Mouse (Mus musculus) lung, adult 2 months (tissue): Measurements from ENCODE around the gene Klhdc8b. TPM values are rescaled to one million over a fixed set of nuclear protein-coding genes. Genes with fewer than 3 reads are reported as not detected.

Source experiments
- DNase-seq: peaks from one replicate; pipeline ENCODE4 v3.0.0; 2022
- H3K4me1 ChIP-seq: fragments of 200-500 bp; 2 replicates; pipeline ENCODE4 v1.6.1; 2011; ENCODE audit warnings: low read length; ENCODE audit not compliant: control insufficient read depth, insufficient read depth
- H3K4me3 ChIP-seq: fragments of 200-500 bp; replicated peaks from 2 replicates; pipeline ENCODE3; 2011; ENCODE audit warnings: low read depth, mild to moderate bottlenecking, control low read depth, low read length; ENCODE audit errors: extremely low read depth
- CTCF ChIP-seq: fragments of 200-500 bp; IDR thresholded peaks from 2 replicates; pipeline ENCODE4 v1.5.1; 2011; ENCODE audit warnings: mild to moderate bottlenecking, low read length, control low read depth; ENCODE audit not compliant: insufficient read depth
- POLR2A ChIP-seq: fragments of 200-500 bp; IDR thresholded peaks from 2 replicates; pipeline ENCODE4 v1.6.1; 2011; ENCODE audit warnings: low read depth, mild to moderate bottlenecking, control low read depth, low read length, borderline replicate concordance; ENCODE audit errors: extremely low read depth
- WGBS: fragments of 180-500 bp; shearing (Covaris S2); methylation state at CpG from one replicate; pipeline ENCODE4 v1.1.7; 2018; 5-methylcytosine and 5-hydroxymethylcytosine counted together
- polyA plus RNA-seq: library from polyadenylated mRNA; depleted of rRNA; stranded (reverse); fragments of >200 nt; gene quantifications from 2 replicates; pipeline ENCODE4 v1.2.3, GENCODE M21; 2012

Gene Klhdc8b
- polyA plus RNA-seq, 1 experiment = 109 TPM

DNA sequence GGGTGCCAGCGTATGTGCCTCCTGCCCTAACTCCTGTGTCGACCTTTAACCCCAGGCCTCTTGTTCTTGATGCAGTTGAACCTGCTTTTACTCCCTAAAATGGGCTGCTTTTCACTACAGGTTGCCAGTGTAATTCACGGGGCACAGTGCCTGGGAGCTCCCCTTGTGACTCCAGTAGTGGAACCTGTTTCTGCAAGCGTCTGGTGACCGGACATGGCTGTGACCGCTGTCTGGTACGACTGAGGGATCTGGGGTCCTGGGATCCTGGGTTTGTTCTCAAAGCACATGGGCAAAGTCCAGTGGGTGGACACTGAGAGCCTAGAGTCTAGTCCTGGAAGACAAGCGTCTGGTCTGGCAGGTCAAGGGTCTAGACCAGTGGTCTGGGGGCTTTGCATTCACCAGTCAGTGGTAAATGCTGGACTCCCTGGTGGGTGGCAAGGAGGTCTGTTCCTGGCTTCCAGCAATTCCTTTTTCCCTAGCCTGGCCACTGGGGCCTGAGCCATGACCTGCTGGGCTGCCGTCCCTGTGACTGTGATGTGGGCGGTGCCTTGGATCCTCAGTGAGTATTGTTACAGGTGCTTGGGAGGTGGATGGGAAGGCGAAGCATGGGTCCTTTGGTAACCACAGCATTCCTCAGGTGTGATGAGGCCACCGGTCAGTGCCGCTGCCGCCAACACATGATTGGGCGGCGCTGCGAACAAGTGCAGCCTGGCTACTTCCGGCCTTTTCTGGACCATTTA is 21.8 kb upstream of the Klhdc8b start:
- no peak for TF ChIP-seq POLR2A
- TF ChIP-seq CTCF = no peak
- no peak for DNase-seq
- peaks cover 5% of the 10 kb centered on the region for H3K4me1 ChIP-seq
- H3K4me3 ChIP-seq = no peak overlapping the region
- WGBS = 94% methylated on average over 18 of the region's 18 CpGs

DNA sequence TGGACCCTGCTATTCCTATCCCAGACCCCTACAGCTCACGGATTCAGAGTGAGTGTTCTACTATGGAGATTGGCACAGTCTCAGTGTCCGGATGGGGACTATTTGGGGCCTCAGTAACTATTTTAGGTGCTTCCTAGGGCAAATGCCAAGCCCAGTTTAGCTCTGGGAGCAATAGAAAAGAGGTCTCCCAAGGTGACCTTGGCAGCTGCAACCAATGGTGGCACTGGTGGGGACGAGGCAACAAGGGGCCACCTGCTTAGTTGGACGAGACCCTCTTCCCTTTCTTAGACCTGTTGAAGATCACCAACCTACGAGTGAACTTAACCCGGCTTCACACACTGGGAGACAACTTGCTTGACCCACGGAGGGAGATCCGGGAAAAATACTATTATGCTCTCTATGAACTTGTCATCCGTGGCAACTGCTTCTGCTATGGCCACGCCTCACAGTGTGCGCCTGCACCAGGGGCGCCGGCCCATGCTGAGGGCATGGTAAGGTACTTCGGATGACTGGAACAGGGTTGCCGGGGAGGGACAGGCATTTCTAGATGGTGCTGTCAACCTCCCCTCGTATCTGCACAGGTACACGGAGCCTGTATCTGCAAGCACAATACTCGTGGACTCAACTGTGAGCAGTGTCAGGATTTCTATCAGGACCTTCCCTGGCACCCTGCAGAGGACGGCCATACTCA is 20.3 kb upstream of the Klhdc8b start:
- no peak for TF ChIP-seq CTCF
- no peak for TF ChIP-seq POLR2A
- DNase-seq = no peak
- WGBS = 87% methylated on average over 19 of the region's 19 CpGs
- H3K4me3 ChIP-seq = no peak overlapping the region
- H3K4me1 ChIP-seq = peaks cover 5% of the 10 kb centered on the region

DNA sequence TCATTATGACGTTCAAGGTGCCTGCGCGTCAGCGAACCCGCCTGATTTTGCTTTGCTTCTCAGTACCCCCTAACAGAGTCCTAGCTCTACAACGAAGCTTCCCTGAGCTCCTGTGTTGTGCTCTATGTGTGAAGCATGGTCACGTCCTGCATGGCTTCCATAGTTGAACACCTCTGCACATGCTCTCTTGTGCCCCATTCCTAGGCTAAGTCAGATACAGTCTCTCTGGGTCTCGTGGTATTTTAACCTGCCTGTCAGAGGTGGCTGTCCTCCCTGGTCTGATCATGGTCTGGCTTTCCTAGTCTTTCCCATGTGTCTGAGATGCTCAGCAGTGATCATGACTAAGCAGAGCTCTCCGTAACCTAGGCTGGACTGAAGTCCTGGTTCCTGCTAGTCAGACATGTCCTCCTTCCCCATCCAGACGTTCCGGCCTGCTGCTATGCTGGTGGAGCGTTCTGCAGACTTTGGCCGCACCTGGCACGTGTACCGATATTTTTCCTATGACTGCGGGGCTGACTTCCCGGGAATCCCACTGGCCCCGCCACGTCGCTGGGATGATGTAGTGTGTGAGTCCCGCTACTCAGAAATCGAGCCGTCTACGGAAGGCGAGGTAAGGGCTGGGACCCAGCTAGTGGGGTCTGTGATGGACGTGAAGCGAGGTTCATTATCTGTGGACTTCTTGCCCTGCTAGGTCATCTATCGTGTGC is 19.6 kb upstream of the Klhdc8b start:
- WGBS = 87% methylated on average over 28 of the region's 28 CpGs

DNA sequence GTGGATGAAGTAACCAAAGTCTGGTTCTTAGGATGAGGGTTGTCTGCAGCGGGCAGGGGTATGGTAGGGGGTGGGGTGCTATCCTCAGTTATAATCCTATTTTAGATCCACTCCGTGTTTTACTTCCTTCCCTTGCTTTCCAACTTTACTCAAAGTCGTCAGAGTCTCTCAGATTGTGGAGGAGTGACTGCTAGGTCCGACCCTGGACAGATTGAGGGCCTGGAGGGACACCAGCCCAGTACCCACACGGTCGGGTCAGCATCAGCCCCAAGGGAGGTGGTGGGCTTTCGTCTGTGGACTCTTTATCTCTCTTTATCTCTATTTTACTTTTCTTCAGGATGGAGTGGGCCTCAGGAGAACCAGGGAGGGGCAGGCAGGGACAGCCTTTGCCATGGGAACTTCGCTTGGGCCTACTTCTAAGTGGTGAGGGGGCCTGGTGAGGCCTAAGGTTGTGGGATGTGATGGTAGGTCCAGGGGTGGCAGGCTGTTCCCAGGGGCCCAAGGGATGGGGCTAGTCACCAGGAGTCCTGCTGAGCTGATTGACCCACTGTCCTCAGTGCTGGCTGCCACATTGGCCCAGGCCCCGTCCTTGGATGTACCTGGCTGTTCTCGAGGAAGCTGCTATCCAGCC is 18.5 kb upstream of the Klhdc8b start, which contains the start of gene Lamb2:
Gene Lamb2, plus strand, starts transcription at position 16 of the 631 bp plus-strand sequence.
- peak within 1 kb of the TSS; percentile 98 for H3K4me3 ChIP-seq
- H3K4me1 ChIP-seq = peaks cover 5% of the 10 kb centered on the region
- TF ChIP-seq CTCF (no peak), POLR2A (peak; percentile 81; the same call in 1 of the 2 replicates)
- 15% methylated on average over 10 of the region's 10 CpGs for WGBS
- DNase-seq = peak; percentile 63

More for the DNA sequence above, 19.6 kb upstream of the Klhdc8b start:
- Histone ChIP-seq H3K4me1 (peaks cover 5% of the 10 kb centered on the region), H3K4me3 (no peak overlapping the region)
- DNase-seq = no peak
- TF ChIP-seq POLR2A = no peak
- no peak for TF ChIP-seq CTCF

DNA sequence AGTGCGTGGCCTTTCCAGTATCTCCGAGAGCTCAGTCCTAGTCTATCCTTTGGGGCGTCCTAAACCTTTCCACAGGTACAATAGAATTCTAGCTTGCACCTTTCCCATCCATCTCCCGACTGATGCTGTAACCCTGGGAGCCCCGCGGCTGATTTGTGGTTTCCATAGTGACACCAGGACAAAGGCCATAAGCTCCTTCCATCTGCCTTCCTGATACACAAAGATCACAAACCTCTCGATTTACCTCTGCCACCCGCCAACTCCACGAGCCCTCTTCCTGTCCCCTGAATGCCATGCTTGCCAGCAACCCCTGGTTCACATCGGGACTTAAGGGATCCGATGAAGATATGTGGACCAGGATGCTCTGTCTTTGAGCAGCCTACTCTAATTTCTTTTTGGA is 17.9 kb upstream of the Klhdc8b start:
- H3K4me1 ChIP-seq = peaks cover 5% of the 10 kb centered on the region
- DNase-seq = no peak
- WGBS = 30% methylated on average over 11 of the region's 11 CpGs
- no peak overlapping the region for H3K4me3 ChIP-seq
- TF ChIP-seq POLR2A (no peak), CTCF (no peak)

DNA sequence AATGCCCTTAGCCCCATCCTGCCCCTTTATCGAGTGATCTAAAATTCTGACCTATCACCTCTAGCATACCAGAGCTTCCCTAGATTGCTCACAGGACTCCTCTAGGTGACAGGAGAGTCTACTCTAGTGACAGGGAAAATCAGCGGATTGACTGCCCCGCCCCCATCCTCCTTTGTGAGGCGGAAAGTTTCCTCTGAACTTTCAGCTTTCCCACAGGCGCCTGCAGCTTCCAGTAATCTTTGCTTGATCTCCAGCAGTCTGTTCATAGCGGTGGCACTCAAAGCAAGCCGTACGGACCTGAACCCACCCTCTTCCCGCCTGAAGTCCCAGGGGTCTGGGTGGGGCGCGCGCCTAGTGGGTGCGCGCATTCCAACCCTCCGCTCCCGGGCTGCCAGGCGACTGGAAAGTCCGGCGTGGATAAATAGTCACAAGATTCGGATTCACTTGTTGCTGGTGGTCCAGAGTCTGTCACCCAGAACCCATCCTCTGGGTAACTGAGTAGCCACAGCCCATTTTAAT is 17.3 kb upstream of the Klhdc8b start:
- Histone ChIP-seq H3K4me3 (peak overlapping the region; percentile 81), H3K4me1 (peaks cover 5% of the 10 kb centered on the region)
- under 1% methylated on average over 20 of the region's 20 CpGs for WGBS
- TF ChIP-seq CTCF = no peak
- TF ChIP-seq POLR2A = peak; percentile 50; the same call in 1 of the 2 replicates
- peak; percentile 86 for DNase-seq

DNA sequence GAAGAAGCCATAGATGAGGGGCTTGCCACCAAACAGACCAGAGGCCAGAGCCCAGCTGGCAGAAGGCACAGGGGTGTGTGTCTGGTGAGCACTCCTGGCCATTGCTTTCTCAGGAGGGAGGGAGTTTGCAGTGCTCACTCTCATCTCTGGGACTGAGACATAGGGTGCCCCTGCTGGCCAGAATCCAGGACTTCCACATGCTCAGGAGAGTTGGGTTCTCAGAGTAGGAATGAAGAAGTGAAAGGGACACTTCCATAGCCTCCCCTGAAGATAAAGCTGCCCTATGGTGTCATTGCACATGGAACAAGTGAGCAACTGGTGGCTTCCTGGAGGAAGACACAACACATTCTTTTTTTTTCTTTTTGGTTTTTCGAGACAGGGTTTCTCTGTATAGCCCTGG is 13.1 kb upstream of the Klhdc8b start:
- no peak for DNase-seq
- no peak overlapping the region for H3K4me3 ChIP-seq
- H3K4me1 ChIP-seq = peaks cover 4% of the 10 kb centered on the region
- 25% methylated on average over 1 of the region's 1 CpGs for WGBS
- no peak for TF ChIP-seq CTCF
- no peak for TF ChIP-seq POLR2A

DNA sequence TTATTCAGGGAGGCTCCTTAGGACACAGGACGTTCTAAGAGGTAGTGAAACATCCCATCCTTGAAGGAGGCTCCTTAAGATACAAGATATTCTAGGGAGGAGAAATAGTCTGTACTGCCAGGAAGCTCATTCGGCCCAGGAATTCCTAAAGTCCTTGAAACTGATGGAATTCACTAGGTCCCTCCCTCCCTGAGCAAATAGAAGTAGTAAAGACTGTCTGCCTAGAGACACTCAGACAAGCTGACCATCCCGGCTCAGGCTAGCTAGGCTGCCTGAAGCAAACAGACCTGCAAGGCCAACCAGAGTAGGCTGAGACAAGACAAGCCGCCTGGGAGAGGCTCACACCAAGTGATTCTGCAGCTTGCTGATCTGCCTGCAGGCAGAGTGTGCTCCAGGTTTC is 8.5 kb upstream of the Klhdc8b start:
- no peak for DNase-seq
- H3K4me1 ChIP-seq = no peaks in the 10 kb centered on the region
- WGBS = 42% methylated on average over 4 of the region's 4 CpGs
- TF ChIP-seq CTCF = no peak
- H3K4me3 ChIP-seq = no peak overlapping the region

DNA sequence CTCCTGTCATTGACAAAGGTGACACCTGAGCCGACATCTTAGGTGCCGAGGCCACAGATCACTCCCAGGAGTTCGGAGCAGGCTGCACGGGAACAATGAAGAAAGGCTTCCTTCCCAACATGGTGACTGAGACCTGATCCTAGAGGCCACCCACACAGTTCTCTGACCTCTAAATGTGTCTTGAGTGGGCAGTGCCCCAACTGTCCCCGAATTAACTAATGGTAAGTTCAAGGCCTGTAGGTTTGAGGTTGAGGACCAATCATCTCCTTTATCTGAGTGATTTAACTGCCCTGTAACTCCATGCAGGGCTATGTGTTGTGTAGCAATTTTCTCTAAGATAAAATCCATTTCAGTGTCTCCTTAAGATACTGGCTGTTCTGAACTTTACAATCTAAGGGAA is 8.0 kb upstream of the Klhdc8b start:
- 49% methylated on average over 5 of the region's 5 CpGs for WGBS
- TF ChIP-seq POLR2A = no peak
- no peak for TF ChIP-seq CTCF
- no peaks in the 10 kb centered on the region for H3K4me1 ChIP-seq

More for the DNA sequence above, 8.0 kb upstream of the Klhdc8b start:
- DNase-seq = no peak
- H3K4me3 ChIP-seq = no peak overlapping the region
